Mouse (Mus musculus) brain, embryonic 14.5 days (tissue): ENCODE measurements at regions not wholly inside any gene's neighbourhood (a gene's known extent, or its start where the extent isn't known, plus 50 kb on each side); places are given as distances from the start of the nearest gene placed in this dataset.

Experiments used
- CTCF ChIP-seq: fragments of 200-500 bp; IDR thresholded peaks from 2 replicates; pipeline ENCODE4 v1.5.1; 2012; ENCODE audit warnings: inconsistent platforms, mild to moderate bottlenecking, moderate library complexity, borderline replicate concordance; ENCODE audit not compliant: insufficient read depth, insufficient read length; ENCODE audit errors: extremely low read depth
- POLR2A ChIP-seq: fragments of 200-500 bp; IDR thresholded peaks from 2 replicates; pipeline ENCODE4 v1.6.1; 2012; ENCODE audit warnings: mild to moderate bottlenecking, inconsistent platforms, borderline replicate concordance; ENCODE audit not compliant: poor library complexity, insufficient read depth, insufficient read length, severe bottlenecking; ENCODE audit errors: extremely low read depth

GRCm38 (mm10) chr10:24395999-24396784, 172.9 kb downstream of the Moxd1 start:
- no peak for TF ChIP-seq CTCF
- TF ChIP-seq POLR2A, result no peak
